Mouse (Mus musculus): ENCODE results near the gene Fbxl17. TPM values are rescaled to one million over a fixed set of nuclear protein-coding genes. Genes with fewer than 3 reads are reported as not detected.

Gene Fbxl17
- polyA plus RNA-seq, 1 experiment from 2014 or later = 5.7 TPM

GRCm38 (mm10) chr17:63007876-63008275, 491.9 kb downstream of the Fbxl17 start:
- Histone ChIP-seq H3K36me3 (no peaks in the 10 kb centered on the region), H3K4me2 (no peak overlapping the region), H3K9me3 (replicated peaks) (no peaks in the 10 kb centered on the region), H3K4me1 (peaks cover 20% of the 10 kb centered on the region), H3K4me3 (replicated peaks) (no peak overlapping the region), H3K9ac (no peak overlapping the region), H3K27me3 (no peaks in the 10 kb centered on the region), H3K27ac (peak overlapping the region; percentile 42)
- WGBS = 56% methylated on average over 12 of the region's 12 CpGs
- ATAC-seq (replicated peaks; ENCODE audit: low FRiP score) = peak; percentile 26; the same call in 1 of the 2 replicates

Small RNAs within 50 kb of the gene (microRNA-seq; reads per million reads assigned to microRNA genes)
- not detected for gene Gm24813
